Mouse (Mus musculus): ENCODE data around the gene Ppt1.

GRCm38 (mm10) chr4:122837180-122837730, 1.2 kb downstream of the Ppt1 start:
- TF ChIP-seq CTCF (IDR thresholded peaks at IDR 0.05; ENCODE audit: low read depth) (no peak), EP300 (IDR thresholded peaks at IDR 0.05; ENCODE audit: low read depth) (no peak)
